ENCODE assay signal across 23 mouse cellular contexts in the genomic region with DNA sequence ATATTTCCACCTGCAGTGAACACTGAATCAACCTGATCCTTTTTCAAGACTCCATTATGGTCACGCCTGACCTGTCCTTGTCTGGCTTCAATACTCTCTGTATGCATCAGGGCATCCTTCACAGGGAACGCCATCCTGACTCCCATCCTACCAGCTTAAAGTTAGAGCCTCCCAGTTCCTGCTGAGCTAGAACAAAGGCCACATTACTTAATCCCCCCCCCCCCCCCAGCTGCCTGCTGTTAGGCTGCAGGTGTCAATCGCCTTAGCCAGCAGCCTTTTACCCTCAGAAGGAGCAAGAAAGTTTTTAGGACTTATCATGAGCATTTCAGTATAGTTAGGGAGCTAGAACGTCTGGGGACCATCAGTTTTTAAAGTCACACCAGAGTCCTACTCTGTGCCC. TPM values are rescaled to one million over a fixed set of nuclear protein-coding genes. Genes with fewer than 3 reads are reported as not detected.
"Had no signal": no experiment of that assay in that cellular context is flagged by ENCODE, and none has a peak within 500 bp of the region (broad histone marks: within the 10 kb centered on the region; RNA-seq: fewer than 3 reads in every experiment).

No protein-coding gene starts in this region.

- H3K27me3 ChIP-seq: liver, embryonic 12.5 days; liver, embryonic 15.5 days; megakaryocyte, embryonic 14.5 days; midbrain, embryonic 12.5 days; stomach, embryonic 15.5 days had no signal

- H3K36me3 ChIP-seq: limb, embryonic 10.5 days; limb, embryonic 13.5 days; liver, embryonic 12.5 days; liver, embryonic 15.5 days; midbrain, embryonic 12.5 days; stomach, embryonic 15.5 days had no signal

- DNase-seq: kidney, adult 2 months; kidney, postnatal 25 days; layer of hippocampus, adult 9-11 months; liver; lung, adult 18-20 months; right cerebral cortex, postnatal 25 days; spleen, adult 18-20 months; thymus, adult 18-20 months; thymus, postnatal 14 days; thymus, postnatal 4 days had no signal

- H3K9ac ChIP-seq: limb, embryonic 13.5 days; liver, embryonic 12.5 days; liver, embryonic 15.5 days; midbrain, embryonic 12.5 days; stomach, embryonic 15.5 days had no signal

- H3K4me1 ChIP-seq: limb, embryonic 10.5 days; limb, embryonic 13.5 days; liver, embryonic 12.5 days; liver, embryonic 15.5 days; megakaryocyte, embryonic 14.5 days; stomach, embryonic 15.5 days had no signal

- H3K4me2 ChIP-seq: limb, embryonic 13.5 days; liver, embryonic 12.5 days; liver, embryonic 15.5 days; midbrain, embryonic 12.5 days; stomach, embryonic 15.5 days had no signal

- H3K4me3 ChIP-seq: layer of hippocampus, adult 2 months; limb, embryonic 10.5 days; limb, embryonic 13.5 days; liver, embryonic 12.5 days; liver, embryonic 15.5 days; megakaryocyte, embryonic 14.5 days; midbrain, embryonic 12.5 days; stomach, embryonic 15.5 days had no signal

- ATAC-seq: intestine, postnatal 0 days; liver, embryonic 12.5 days; midbrain, embryonic 16.5 days had no signal

- H3K27ac ChIP-seq: kidney, postnatal 0 days; layer of hippocampus, adult 2 months; limb, embryonic 10.5 days; limb, embryonic 13.5 days; liver, embryonic 12.5 days; liver, embryonic 15.5 days; midbrain, embryonic 12.5 days; stomach, embryonic 15.5 days had no signal

- H3K9me3 ChIP-seq: limb, embryonic 10.5 days; limb, embryonic 13.5 days; liver, embryonic 12.5 days; liver, embryonic 15.5 days; midbrain, embryonic 12.5 days; stomach, embryonic 15.5 days had no signal

RNA-seq across cellular contexts. Expression of gene Ces5a, which starts 46.9 kb away (rescaled TPM):
- polyA plus RNA-seq: intestine, postnatal 0 days; kidney, adult 2 months; kidney, embryonic 14.5 days; limb, embryonic 10.5 days; limb, embryonic 13.5 days; liver, embryonic 12.5 days; liver, embryonic 15.5 days; midbrain, embryonic 12.5 days; neural tube, embryonic 11.5 days; stomach, embryonic 15.5 days had no signal
